Mouse (Mus musculus) heart, embryonic 14.5 days (tissue): ENCODE measurements around the gene Gm10644. TPM values are rescaled to one million over a fixed set of nuclear protein-coding genes. Genes with fewer than 3 reads are reported as not detected.
A peak's percentile ranks its signal among the peaks of the same experiment; 100 is the strongest.

Experiments used
- ATAC-seq: fragments of 200-750 bp; cut with Nextera tagmentation; 2 replicates; pipeline ENCODE4 v1.8.0; 2017; ENCODE audit warnings: low read depth, moderate TSS enrichment; ENCODE audit not compliant: insufficient number of reproducible peaks, insufficient read depth, low FRiP score
- H3K27ac ChIP-seq, 2 experiments: fragments of 200-500 bp in 1 of 2; fragments of 300-500 bp in 1 of 2; sonication (generic) in 1 of 2; replicated peaks in 1 of 2; 2 replicates each; pipeline ENCODE4 v1.5.1; 2012 to 2014; ENCODE audit warnings: low read depth in 2 of 2, low read length in 2 of 2, control low read depth in 1 of 2, mild to moderate bottlenecking in 1 of 2, mixed read lengths in 1 of 2; ENCODE audit not compliant: control insufficient read depth in 1 of 2, insufficient read depth in 1 of 2
- H3K27me3 ChIP-seq: fragments of 300-500 bp; sonication (generic); 2 replicates; pipeline ENCODE4 v1.6.1; 2014; ENCODE audit warnings: mild to moderate bottlenecking, low read length, control low read depth; ENCODE audit not compliant: control insufficient read depth, insufficient read depth
- H3K36me3 ChIP-seq: fragments of 300-500 bp; sonication (generic); 2 replicates; pipeline ENCODE4 v1.6.1; 2014; ENCODE audit warnings: mild to moderate bottlenecking, control low read depth, low read length, mixed read lengths; ENCODE audit not compliant: control insufficient read depth, insufficient read depth
- H3K4me1 ChIP-seq, 2 experiments: fragments of 200-500 bp in 1 of 2; fragments of 300-500 bp in 1 of 2; sonication (generic) in 1 of 2; 2 replicates each; pipeline ENCODE4 v1.6.1; 2012 to 2014; ENCODE audit warnings: low read length in 2 of 2, control low read depth in 1 of 2, mixed read lengths in 1 of 2; ENCODE audit not compliant: control insufficient read depth in 2 of 2, insufficient read depth in 2 of 2
- H3K4me2 ChIP-seq: fragments of 300-500 bp; sonication (generic); 2 replicates; pipeline ENCODE4 v1.6.1; 2014; ENCODE audit warnings: mild to moderate bottlenecking, low read length
- H3K4me3 ChIP-seq, 2 experiments: fragments of 200-500 bp in 1 of 2; fragments of 300-500 bp in 1 of 2; sonication (generic) in 1 of 2; 2 replicates each; pipeline ENCODE4 v1.5.1; 2012 to 2014; ENCODE audit warnings: low read length in 2 of 2, mild to moderate bottlenecking in 2 of 2, control low read depth in 1 of 2, low read depth in 1 of 2, moderate library complexity in 1 of 2; ENCODE audit not compliant: control insufficient read depth in 1 of 2, insufficient read depth in 1 of 2
- H3K9ac ChIP-seq: fragments of 300-500 bp; sonication (generic); 2 replicates; pipeline ENCODE4 v1.6.1; 2014; ENCODE audit warnings: mild to moderate bottlenecking, low read length
- H3K9me3 ChIP-seq: fragments of 300-500 bp; sonication (generic); 2 replicates; pipeline ENCODE4 v1.6.1; 2016; ENCODE audit warnings: low read length, control low read depth; ENCODE audit not compliant: control insufficient read depth
- WGBS: fragments of 180-500 bp; shearing (Covaris S2); extraction: QIAGEN DNeasy Blood & Tissue Kit; methylation state at CpG from one replicate; pipeline ENCODE4 v1.1.7; 2014; 5-methylcytosine and 5-hydroxymethylcytosine counted together
- polyA plus RNA-seq: library from polyadenylated mRNA; unstranded; fragments of >200 nt; fragmentation: Nextera tagmentation; extraction: Ambion mirVana; gene quantifications from 2 replicates; pipeline ENCODE4 v1.2.1, GENCODE M21; 2014

Gm10644 gene
- 0.51 and 0.66 TPM in 2 replicates for polyA plus RNA-seq

DNA sequence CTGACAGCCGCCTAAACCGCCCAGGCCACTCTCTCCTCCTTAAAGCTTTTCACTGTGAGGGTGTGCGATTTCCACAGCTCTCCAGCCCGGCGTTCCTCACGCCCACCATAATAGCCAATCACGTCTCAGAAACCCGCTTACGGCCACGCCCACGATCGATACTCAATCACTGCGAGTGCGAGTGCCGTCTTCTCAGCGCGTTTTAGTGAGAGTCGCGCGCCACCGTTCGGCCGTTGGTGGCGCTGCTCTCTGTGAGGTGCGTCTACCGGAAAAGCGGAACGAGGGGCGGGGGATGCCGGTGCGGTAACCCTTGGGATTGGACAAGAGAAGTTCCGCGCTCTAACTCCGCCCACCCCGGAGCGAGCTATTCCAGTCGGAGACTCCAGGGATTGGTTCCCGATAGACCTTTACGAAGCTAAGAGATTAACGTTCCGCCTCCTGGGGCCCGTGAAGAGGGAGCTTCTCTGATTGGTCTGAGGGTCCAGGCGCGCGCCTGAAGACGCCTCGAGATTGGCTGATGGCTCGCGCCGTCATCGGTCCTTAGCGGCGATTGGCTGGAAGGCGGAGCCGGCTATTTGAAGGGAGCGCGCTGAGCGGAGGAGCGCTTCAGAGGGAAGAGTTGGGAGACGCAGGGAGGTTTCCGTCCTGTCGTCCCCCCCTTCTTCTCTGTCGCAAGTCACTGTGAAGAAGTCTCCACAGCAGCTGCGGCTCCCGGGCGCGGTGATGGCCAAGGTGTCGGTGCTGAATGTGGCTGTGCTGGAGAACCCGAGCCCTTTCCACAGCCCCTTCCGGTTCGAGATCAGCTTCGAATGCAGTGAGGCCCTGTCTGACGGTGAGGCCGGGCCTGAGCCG, at the start of gene Gm10644, which contains the start of gene Asf1b:
Gene Gm10644 (minus strand): TSS at position 100 of the 852 bp plus-strand sequence.
Gene Asf1b (plus strand): TSS at position 402 of the 852 bp plus-strand sequence.
- ATAC-seq = peak; percentile 99
- Histone ChIP-seq H3K4me1 (peaks cover 9 to 15% of the 10 kb centered on the region in 2 experiments), H3K9ac (peak within 1 kb of the TSS; percentile 77), H3K27ac (no peak within 1 kb of the TSS), H3K36me3 (no peaks in the 10 kb centered on the region), H3K4me3 (peak within 1 kb of the TSS; percentile 66 to 80), H3K4me2 (peak within 1 kb of the TSS; percentile 90), H3K27me3 (no peaks in the 10 kb centered on the region), H3K9me3 (no peaks in the 10 kb centered on the region)
- under 1% methylated on average over 70 of the region's 75 CpGs for WGBS

- ATAC-seq = peak; percentile 68
- Histone ChIP-seq H3K4me2 (peak overlapping the region; percentile 88), H3K27ac (peak overlapping the region; percentile 61 to 80), H3K27me3 (no peaks in the 10 kb centered on the region), H3K9me3 (no peaks in the 10 kb centered on the region), H3K4me3 (peak overlapping the region; percentile 65 to 79), H3K9ac (peak overlapping the region; percentile 80), H3K36me3 (peaks cover 28% of the 10 kb centered on the region), H3K4me1 (peaks cover 7 to 13% of the 10 kb centered on the region in 2 experiments)
- 1% methylated on average over 30 of the region's 30 CpGs for WGBS
These were observed 49.7 kb upstream of the Gm10644 start for GRCm38 (mm10) chr8:84004533-84005201.

DNA sequence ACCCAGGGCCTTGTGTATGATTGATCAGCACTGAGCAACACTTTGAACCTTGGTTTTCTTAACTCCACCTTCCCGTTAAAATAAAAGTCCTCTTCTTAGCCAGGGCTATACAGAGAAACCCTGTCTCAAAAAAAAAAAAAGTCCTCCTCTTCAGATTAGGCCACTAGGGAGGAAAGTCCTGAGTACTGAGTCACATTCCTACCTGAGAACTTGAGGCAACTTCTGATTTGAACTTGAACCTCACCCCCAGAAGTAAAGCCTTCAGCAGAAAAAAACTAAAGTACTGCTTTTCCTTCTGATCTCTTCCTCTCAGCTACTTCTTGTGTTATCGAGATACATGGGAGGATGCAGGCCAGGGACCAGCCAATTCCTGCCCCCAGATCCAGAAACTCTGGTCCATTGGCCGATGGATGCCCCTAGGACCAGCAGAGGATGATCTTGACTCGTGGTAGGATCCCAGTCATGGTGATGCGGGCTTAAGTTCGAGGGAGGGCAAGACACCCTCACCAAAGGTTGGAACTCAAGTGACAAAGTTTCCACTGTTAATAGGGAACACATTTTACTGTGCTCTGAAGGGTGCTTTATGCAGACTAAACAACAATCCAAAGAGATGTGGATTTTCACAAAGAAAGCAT, 48.7 kb upstream of the Gm10644 start:
- H3K4me3 ChIP-seq = peak overlapping the region in 1 of 2 experiments; percentile 65; a peak in 2 of 4 replicates
- peak overlapping the region; percentile 88 for H3K4me2 ChIP-seq
- peaks cover 35% of the 10 kb centered on the region for H3K36me3 ChIP-seq
- H3K4me1 ChIP-seq = peaks cover 13 to 22% of the 10 kb centered on the region in 2 experiments
- 76% methylated on average over 6 of the region's 6 CpGs for WGBS
- H3K9ac ChIP-seq = peak overlapping the region; percentile 80
- no peak for ATAC-seq
- no peaks in the 10 kb centered on the region for H3K27me3 ChIP-seq
- no peaks in the 10 kb centered on the region for H3K9me3 ChIP-seq
- no peak overlapping the region for H3K27ac ChIP-seq

GRCm38 (mm10) chr8:84002957-84003611, 48.1 kb upstream of the Gm10644 start:
- Histone ChIP-seq H3K9ac (no peak overlapping the region), H3K4me3 (no peak overlapping the region), H3K9me3 (no peaks in the 10 kb centered on the region), H3K4me2 (no peak overlapping the region), H3K4me1 (peaks cover 14 to 23% of the 10 kb centered on the region in 2 experiments), H3K27ac (no peak overlapping the region), H3K36me3 (peaks cover 35% of the 10 kb centered on the region), H3K27me3 (no peaks in the 10 kb centered on the region)
- 69% methylated on average over 12 of the region's 12 CpGs for WGBS
- no peak for ATAC-seq

DNA sequence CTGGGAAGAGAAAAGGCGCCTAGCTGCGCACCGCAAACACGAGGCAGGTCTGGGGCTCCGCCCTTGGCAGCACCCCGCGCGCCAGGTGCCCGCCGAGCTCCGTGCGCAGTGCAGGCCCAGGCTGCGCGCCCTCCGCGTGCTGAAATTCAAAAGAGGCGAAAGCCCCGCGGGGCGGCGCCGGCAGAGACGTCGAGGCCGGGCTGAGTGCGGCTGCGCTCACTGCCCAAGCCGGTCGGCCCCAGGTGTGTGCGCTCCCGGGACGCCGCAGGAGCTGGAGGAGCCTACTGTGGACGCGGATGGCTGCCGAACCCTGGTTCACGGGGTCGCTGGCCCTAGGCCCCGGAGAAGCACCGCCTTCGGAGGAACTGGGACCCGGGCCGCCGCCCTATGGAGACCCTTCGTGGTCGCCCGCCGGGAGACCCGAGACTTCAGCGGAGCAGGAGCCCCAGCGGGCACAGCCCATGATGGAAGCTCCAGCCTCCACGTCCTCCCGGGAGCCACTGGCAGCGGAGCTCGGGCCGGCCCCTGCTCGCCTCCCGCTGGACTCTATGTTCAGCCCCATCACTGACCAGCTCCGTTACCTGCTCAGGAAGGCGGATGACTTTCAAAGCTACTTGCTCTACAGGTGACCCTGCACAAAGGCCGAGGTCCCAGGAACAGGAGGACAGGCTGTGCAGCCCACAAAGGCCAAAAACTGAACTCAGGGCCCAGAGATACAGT, 46.4 kb upstream of the Gm10644 start, which contains the start of gene 1700067K01Rik:
Gene 1700067K01Rik (plus strand): TSS at position 222 of the 720 bp plus-strand sequence.
- Histone ChIP-seq H3K4me2 (no peak within 1 kb of the TSS; the same call in 1 of the 2 replicates), H3K27me3 (no peaks in the 10 kb centered on the region), H3K9me3 (no peaks in the 10 kb centered on the region), H3K27ac (no peak within 1 kb of the TSS), H3K36me3 (peaks cover 35% of the 10 kb centered on the region), H3K4me1 (peaks cover 15 to 24% of the 10 kb centered on the region in 2 experiments), H3K9ac (peak within 1 kb of the TSS; percentile 32; the same call in 1 of the 2 replicates), H3K4me3 (no peak within 1 kb of the TSS)
- no peak for ATAC-seq
- WGBS = 44% methylated on average over 61 of the region's 61 CpGs

GRCm38 (mm10) chr8:83999825-84000224, 44.8 kb upstream of the Gm10644 start:
- H3K4me2 ChIP-seq = no peak overlapping the region; the same call in 1 of the 2 replicates
- no peak overlapping the region for H3K27ac ChIP-seq
- H3K4me3 ChIP-seq = no peak overlapping the region
- no peak overlapping the region for H3K9ac ChIP-seq
- H3K36me3 ChIP-seq = peaks cover 44% of the 10 kb centered on the region
- H3K9me3 ChIP-seq = no peaks in the 10 kb centered on the region
- H3K4me1 ChIP-seq = peaks cover 18 to 27% of the 10 kb centered on the region in 2 experiments
- no peaks in the 10 kb centered on the region for H3K27me3 ChIP-seq
- no peak for ATAC-seq
- WGBS = 100% methylated on average over 2 of the region's 2 CpGs
